Mouse (Mus musculus) heart, adult 2 months (tissue): Measurements from ENCODE around the gene Nos3. TPM values are rescaled to one million over a fixed set of nuclear protein-coding genes. Genes with fewer than 3 reads are reported as not detected.
A peak's percentile ranks its signal among the peaks of the same experiment; 100 is the strongest.

Experiments used
- DNase-seq, 2 experiments: peaks; one replicate each; pipeline ENCODE4 v3.0.0; 2021
- H3K27ac ChIP-seq: fragments of 200-600 bp; 2 replicates; pipeline ENCODE4 v1.8.1; 2022
- H3K27me3 ChIP-seq: fragments of 200-500 bp; 2 replicates; pipeline ENCODE4 v1.6.1; 2012; ENCODE audit warnings: mild to moderate bottlenecking, low read length, inconsistent platforms, mixed read lengths; ENCODE audit not compliant: control insufficient read depth, insufficient read depth
- H3K36me3 ChIP-seq: fragments of 200-500 bp; 2 replicates; pipeline ENCODE4 v1.6.1; 2012; ENCODE audit warnings: low read length, inconsistent platforms; ENCODE audit not compliant: control insufficient read depth, insufficient read depth
- H3K4me1 ChIP-seq: fragments of 200-500 bp; 2 replicates; pipeline ENCODE4 v1.6.1; 2011; ENCODE audit warnings: low read length; ENCODE audit not compliant: control insufficient read depth, insufficient read depth
- H3K4me3 ChIP-seq: fragments of 200-600 bp; 2 replicates; pipeline ENCODE4 v1.8.1; 2022
- H3K79me2 ChIP-seq: fragments of 200-500 bp; replicated peaks from 2 replicates; pipeline ENCODE4 v1.6.1; 2012; ENCODE audit warnings: mild to moderate bottlenecking, inconsistent platforms, low read length, moderate library complexity, mixed read lengths; ENCODE audit not compliant: control insufficient read depth, insufficient read depth
- H3K9ac ChIP-seq: fragments of 200-500 bp; 2 replicates; pipeline ENCODE4 v1.6.1; 2012; ENCODE audit warnings: low read depth, mild to moderate bottlenecking, control low read depth, inconsistent platforms, low read length, mixed read lengths
- CTCF ChIP-seq: fragments of 200-600 bp; IDR thresholded peaks from 2 replicates; pipeline ENCODE4 v1.8.1; 2022; ENCODE audit warnings: antibody characterized with exemption, mild to moderate bottlenecking, moderate library complexity
- EP300 ChIP-seq: fragments of 200-500 bp; IDR thresholded peaks from 2 replicates; pipeline ENCODE4 v1.6.1; 2011; ENCODE audit warnings: low read depth, low read length, control low read depth; ENCODE audit not compliant: insufficient read depth
- POLR2A ChIP-seq: fragments of 200-500 bp; IDR thresholded peaks from 2 replicates; pipeline ENCODE4 v1.6.1; 2011; ENCODE audit warnings: mild to moderate bottlenecking, low read depth, low read length, control low read depth; ENCODE audit not compliant: insufficient read depth
- WGBS: fragments of 180-500 bp; shearing (Covaris S2); methylation state at CpG from one replicate; pipeline ENCODE4 v1.1.7; 2018; 5-methylcytosine and 5-hydroxymethylcytosine counted together
- intact Hi-C: fragments of 180-260 bp; cut with DNase I; formaldehyde crosslinking; loops from one replicate; pipeline ENCODE4 v1.15.1; 2025
- polyA plus RNA-seq: library from polyadenylated mRNA; depleted of rRNA; stranded (reverse); fragments of >200 nt; gene quantifications from 2 replicates; pipeline ENCODE4 v1.2.3, GENCODE M21; 2012
- total RNA-seq, 2 experiments: library from RNA; stranded (reverse); gene quantifications; 2 replicates each; pipeline ENCODE4 v1.2.3; 2021

Nos3 gene
- total and polyA plus RNA-seq, 3 experiments, result 23.5 to 30.7 (median 24.4) TPM

DNA sequence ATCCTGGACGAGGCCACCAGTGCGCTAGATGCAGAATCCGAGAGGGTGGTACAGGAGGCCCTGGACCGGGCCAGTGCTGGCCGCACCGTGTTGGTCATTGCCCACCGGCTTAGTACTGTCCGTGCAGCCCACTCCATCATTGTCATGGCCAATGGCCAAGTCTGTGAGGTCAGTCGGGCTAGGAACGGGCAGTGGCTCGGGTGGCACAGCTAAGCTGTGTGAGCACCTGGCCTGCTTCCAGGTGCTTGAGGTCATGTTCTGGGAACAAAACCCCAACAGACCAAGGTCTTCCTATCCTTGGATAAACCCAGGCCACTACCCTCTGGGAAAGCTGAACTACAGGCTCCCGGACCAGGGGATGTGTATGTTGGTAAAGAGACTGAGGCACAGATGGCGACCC, 44.0 kb downstream of the Nos3 start:
- TF ChIP-seq POLR2A (no peak), EP300 (no peak), CTCF (no peak)
- intact Hi-C loops, result no loop called here
- Histone ChIP-seq H3K9ac (no peak overlapping the region), H3K27me3 (no peaks in the 10 kb centered on the region), H3K4me3 (no peak overlapping the region), H3K4me1 (no peaks in the 10 kb centered on the region; the same call in 1 of the 2 replicates), H3K27ac (no peak overlapping the region), H3K79me2 (no peaks in the 10 kb centered on the region), H3K36me3 (no peaks in the 10 kb centered on the region)
- whole genome bisulfite sequencing, result 68% methylated on average over 13 of the region's 13 CpGs
- no peak for DNase-seq

DNA sequence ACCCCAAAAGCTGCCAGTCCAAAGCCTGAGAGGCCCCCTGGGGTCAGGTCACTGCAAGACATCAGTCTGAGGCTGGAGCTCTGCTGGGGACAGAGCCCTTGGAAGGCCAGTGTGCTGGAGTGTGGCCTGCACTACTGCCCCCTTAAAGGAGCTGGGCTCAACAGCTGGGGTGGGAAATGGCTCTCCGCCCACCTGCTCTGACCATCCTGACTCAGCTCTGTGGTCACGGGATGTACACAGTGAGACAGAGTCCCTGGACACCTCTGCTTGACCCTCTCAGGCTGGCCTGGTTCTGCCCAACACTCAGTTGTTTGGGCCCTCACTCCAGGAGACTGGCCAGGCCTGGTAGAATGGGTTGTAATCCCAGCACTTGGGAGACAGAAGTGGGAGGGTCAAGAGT, 44.9 kb downstream of the Nos3 start:
- WGBS, result 72% methylated on average over 2 of the region's 2 CpGs

DNA sequence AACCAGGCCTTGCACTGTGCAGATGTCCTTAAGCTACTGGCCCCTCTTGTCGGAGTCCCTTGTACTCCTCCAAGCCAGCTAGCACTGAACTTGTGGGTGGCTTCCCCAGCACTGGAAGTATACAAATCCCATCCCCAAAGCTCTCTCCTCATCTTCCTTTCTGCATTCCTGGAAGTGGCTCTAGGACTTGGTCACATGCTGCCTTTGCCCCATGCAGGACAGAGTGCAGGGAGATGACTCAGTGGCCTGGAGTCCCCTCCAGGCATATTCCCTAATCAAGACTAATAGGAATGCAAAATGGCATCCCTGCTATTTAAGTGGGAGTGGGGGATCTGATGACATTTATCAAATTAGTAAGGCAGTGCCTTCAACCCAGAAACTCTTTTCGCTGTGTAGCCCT, 47.5 kb downstream of the Nos3 start:
- H3K4me3 ChIP-seq, result no peak overlapping the region
- H3K79me2 ChIP-seq, result no peaks in the 10 kb centered on the region
- intact Hi-C loops, result no loop called here
- H3K36me3 ChIP-seq, result no peaks in the 10 kb centered on the region
- no peak overlapping the region for H3K27ac ChIP-seq
- TF ChIP-seq EP300 (no peak), CTCF (no peak), POLR2A (no peak)
- H3K9ac ChIP-seq, result no peak overlapping the region
- peaks cover 1% of the 10 kb centered on the region for H3K4me1 ChIP-seq
- no peaks in the 10 kb centered on the region for H3K27me3 ChIP-seq
- 82% methylated on average over 2 of the region's 2 CpGs for WGBS
- DNase-seq, result no peak

More for the DNA sequence above, 44.9 kb downstream of the Nos3 start:
- DNase-seq, result no peak
- TF ChIP-seq EP300 (no peak), CTCF (no peak), POLR2A (no peak)
- no peaks in the 10 kb centered on the region for H3K79me2 ChIP-seq
- H3K27ac ChIP-seq, result no peak overlapping the region
- H3K4me3 ChIP-seq, result no peak overlapping the region
- no peaks in the 10 kb centered on the region for H3K36me3 ChIP-seq
- no peaks in the 10 kb centered on the region; the same call in 1 of the 2 replicates for H3K4me1 ChIP-seq
- no peak overlapping the region for H3K9ac ChIP-seq
- intact Hi-C loops, result no loop called here
- H3K27me3 ChIP-seq, result no peaks in the 10 kb centered on the region

DNA sequence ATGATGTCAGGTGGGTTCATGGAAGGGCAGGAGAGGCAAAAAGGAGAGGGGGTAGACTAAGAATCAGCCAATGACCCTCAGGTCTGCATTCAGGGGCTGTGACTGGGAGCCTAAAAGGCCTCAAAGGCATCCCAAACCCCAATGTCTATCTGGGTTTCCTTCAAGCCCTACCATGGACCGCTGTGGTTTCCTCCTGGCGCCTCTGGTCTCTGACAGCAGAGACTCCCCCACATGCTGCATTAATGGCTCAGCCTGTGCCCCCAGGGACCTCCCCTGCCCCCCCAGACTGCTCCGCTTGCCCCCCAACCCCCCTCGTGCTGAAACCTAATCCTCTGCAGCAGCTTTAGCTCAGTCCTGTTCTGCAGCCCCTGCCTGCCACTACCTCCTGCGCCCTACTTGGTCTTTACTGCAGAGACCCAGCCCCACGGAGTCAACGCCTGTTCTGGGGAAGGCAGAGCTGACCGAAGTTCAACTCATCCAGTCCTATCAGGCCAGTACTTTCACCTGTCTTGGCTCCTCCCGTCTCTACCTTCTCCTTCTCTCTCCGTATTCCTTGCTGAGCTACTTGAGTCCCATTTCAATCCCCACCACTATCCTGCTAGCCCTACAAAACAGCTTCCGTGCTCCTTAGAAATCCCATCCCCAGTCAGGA, 48.6 kb downstream of the Nos3 start, which contains the start of gene Asic3:
TSS of gene Asic3 (plus strand) at position 351 of the 652 bp plus-strand sequence.
- Histone ChIP-seq H3K27me3 (no peaks in the 10 kb centered on the region), H3K4me1 (peaks cover 1% of the 10 kb centered on the region), H3K4me3 (no peak within 1 kb of the TSS), H3K36me3 (no peaks in the 10 kb centered on the region), H3K27ac (no peak within 1 kb of the TSS), H3K9ac (no peak within 1 kb of the TSS), H3K79me2 (no peaks in the 10 kb centered on the region)
- TF ChIP-seq EP300, result no peak
- no peak for TF ChIP-seq CTCF
- TF ChIP-seq POLR2A, result no peak
- no peak for DNase-seq
- intact Hi-C loops, result no loop called here
- 37% methylated on average over 11 of the region's 11 CpGs for WGBS

DNA sequence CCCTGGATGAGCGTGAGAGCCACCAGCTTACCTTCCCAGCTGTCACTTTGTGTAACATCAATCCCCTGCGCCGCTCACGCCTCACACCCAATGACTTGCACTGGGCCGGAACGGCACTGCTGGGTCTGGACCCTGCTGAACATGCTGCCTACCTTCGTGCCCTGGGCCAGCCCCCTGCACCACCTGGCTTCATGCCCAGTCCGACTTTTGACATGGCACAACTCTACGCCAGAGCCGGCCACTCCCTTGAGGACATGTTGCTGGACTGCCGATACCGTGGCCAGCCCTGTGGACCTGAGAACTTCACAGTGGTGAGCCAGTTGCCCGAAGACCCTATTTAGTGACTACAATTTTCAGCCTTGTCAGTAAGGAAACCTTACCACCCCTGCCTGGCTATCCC, 49.3 kb downstream of the Nos3 start:
- Histone ChIP-seq H3K27ac (no peak overlapping the region), H3K9ac (no peak overlapping the region), H3K27me3 (no peaks in the 10 kb centered on the region), H3K4me3 (no peak overlapping the region), H3K79me2 (no peaks in the 10 kb centered on the region), H3K4me1 (peaks cover 1% of the 10 kb centered on the region), H3K36me3 (no peaks in the 10 kb centered on the region)
- 83% methylated on average over 13 of the region's 13 CpGs for WGBS
- TF ChIP-seq CTCF, result no peak
- no peak for TF ChIP-seq POLR2A
- TF ChIP-seq EP300, result no peak
- no peak for DNase-seq
- intact Hi-C loops, result no loop called here

DNA sequence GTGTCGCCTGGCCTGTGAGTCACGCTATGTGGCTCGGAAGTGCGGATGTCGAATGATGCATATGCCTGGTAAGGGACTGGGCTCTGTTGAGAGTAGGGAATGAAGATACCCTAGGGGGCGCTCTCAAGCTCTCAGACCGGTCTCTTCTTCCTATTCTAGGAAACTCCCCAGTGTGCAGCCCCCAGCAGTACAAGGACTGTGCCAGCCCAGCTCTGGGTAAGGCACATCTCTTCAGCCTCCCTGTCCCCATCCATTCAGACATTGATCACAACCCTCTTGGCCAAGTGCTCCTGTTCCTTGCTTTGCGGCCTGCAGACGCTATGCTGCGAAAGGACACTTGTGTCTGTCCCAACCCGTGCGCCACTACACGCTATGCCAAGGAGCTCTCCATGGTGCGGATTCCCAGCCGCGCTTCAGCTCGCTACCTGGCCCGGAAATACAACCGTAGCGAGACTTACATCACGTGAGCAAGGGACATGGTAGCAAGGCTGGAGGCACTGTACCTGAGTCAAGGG, 51.7 kb downstream of the Nos3 start:
- Histone ChIP-seq H3K9ac (no peak overlapping the region), H3K4me3 (no peak overlapping the region), H3K36me3 (no peaks in the 10 kb centered on the region), H3K79me2 (no peaks in the 10 kb centered on the region), H3K27ac (no peak overlapping the region), H3K4me1 (peaks cover 1% of the 10 kb centered on the region; the same call in 1 of the 2 replicates), H3K27me3 (no peaks in the 10 kb centered on the region)
- 3% methylated on average over 21 of the region's 21 CpGs for WGBS
- intact Hi-C loops, result loop anchor here (1.0 to 5.0 kb wide), 2 partner anchors 54 to 71 kb away; no protein-coding TSS in a partner anchor
- peak; percentile 62 to 65 for DNase-seq
- peak; percentile 88 for TF ChIP-seq CTCF
- TF ChIP-seq POLR2A, result no peak
- TF ChIP-seq EP300, result peak; percentile 49; the same call in 1 of the 2 replicates
